Mouse (Mus musculus) erythroblast, embryonic 14.5 days (primary cell): ENCODE measurements at regions not wholly inside any gene's neighbourhood (a gene's known extent, or its start where the extent isn't known, plus 50 kb on each side); places are given as distances from the start of the nearest gene placed in this dataset.

ENCODE experiments used
- GATA1 ChIP-seq: IDR thresholded peaks from 2 replicates; pipeline ENCODE4 v1.6.1; 2012; ENCODE audit warnings: low read length, inconsistent platforms, mixed read lengths
- TAL1 ChIP-seq: IDR thresholded peaks from 3 replicates; pipeline ENCODE4 v1.6.1; 2012; ENCODE audit warnings: low read length, inconsistent platforms, mixed read lengths

DNA sequence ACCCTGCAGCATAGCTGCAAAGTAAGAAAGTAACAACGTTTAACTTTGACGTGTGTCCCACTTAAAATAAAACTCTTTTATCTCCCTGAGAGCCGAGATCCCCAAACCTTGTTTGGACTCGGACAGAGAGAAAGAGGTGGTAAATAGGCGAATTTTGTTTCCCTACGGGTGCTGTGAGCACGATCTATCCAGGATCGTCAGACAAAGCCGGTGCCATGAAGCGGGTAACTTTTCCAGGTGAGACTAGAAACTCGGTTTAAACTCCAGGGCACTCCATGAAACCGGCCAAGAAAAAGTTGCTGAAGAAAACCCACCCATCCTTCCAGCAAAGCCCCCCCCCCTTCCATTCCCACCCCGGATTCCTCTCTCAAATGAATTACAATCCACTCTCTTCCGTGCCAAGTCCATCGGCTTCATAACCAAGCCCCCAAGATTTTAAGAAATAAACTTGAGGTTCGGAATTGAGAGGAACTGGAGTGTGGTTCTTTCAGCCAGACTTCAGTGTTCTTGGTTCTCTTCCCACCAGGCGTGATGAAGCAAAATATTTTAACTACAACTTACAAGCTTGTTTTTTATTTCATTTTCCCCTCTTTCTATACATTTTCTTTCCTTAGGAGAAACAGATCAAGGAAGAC, 153.7 kb downstream of the Insig2 start:
- TF ChIP-seq GATA1 (no peak), TAL1 (no peak)
